Mouse (Mus musculus) left cerebral cortex, adult 8-10 months (tissue): Measurements from ENCODE around the gene Eef1a2. TPM values are rescaled to one million over a fixed set of nuclear protein-coding genes. Genes with fewer than 3 reads are reported as not detected.

Experiments used
- total RNA-seq, 4 experiments: library from RNA; stranded (reverse); gene quantifications; 2 replicates each; pipeline ENCODE4 v1.2.4; 2022

Eef1a2 gene
- total RNA-seq, 4 experiments from 2014 or later, result 1,221 to 1,269 (median 1,259) TPM

Other genes starting within 250 kb of the Eef1a2 start
- 10 to 100 TPM; 50.1 to 54.1 (median 52.4) TPM for gene Ythdf1, start 236.1 kb downstream of the Eef1a2 start, total RNA-seq
- gene Birc7, start 228.0 kb downstream of the Eef1a2 start, total RNA-seq, result not detected
- gene Nkain4, start 202.3 kb downstream of the Eef1a2 start, total RNA-seq, result 10 to 100 TPM; 43.8 to 48.3 (median 46.8) TPM
- 100 to 1,000 TPM; 137 to 153 (median 140) TPM for gene Arfgap1, start 189.8 kb downstream of the Eef1a2 start, total RNA-seq
- gene Col20a1, start 170.5 kb downstream of the Eef1a2 start, total RNA-seq, result 1 to 10 TPM; 1.1 to 3.2 (median 1.2) TPM
- gene Chrna4, start 113.5 kb downstream of the Eef1a2 start, total RNA-seq, result 10 to 100 TPM; 37.9 to 43.7 (median 41.7) TPM
- 100 to 1,000 TPM; 231 to 254 (median 236) TPM for gene Kcnq2, start 21.7 kb downstream of the Eef1a2 start, total RNA-seq
- 10 to 100 TPM; 73.1 to 84.3 (median 75.9) TPM for gene Ppdpf, start 30.2 kb upstream of the Eef1a2 start, total RNA-seq
- not detected for gene Ptk6, start 45.8 kb upstream of the Eef1a2 start, total RNA-seq
- gene Srms, start 56.2 kb upstream of the Eef1a2 start, total RNA-seq, result under 1 TPM in 3 of 4 experiments, not detected in 1; 0.16 to 0.40 (median 0.33) TPM
- not detected for gene Fndc11, start 63.0 kb upstream of the Eef1a2 start, total RNA-seq
- gene Helz2, start 85.0 kb upstream of the Eef1a2 start, total RNA-seq, result 1 to 10 TPM; 2.3 to 3.5 (median 2.5) TPM
- 10 to 100 TPM; 20.0 to 24.2 (median 21.6) TPM for gene Gmeb2, start 131.0 kb upstream of the Eef1a2 start, total RNA-seq
- 100 to 1,000 TPM; 608 to 681 (median 642) TPM for gene Stmn3, start 157.5 kb upstream of the Eef1a2 start, total RNA-seq
- gene Rtel1, start 162.7 kb upstream of the Eef1a2 start, total RNA-seq, result 10 to 100 TPM; 28.9 to 35.7 (median 29.6) TPM
- 10 to 100 TPM; 52.9 to 68.4 (median 59.9) TPM for gene Zgpat, start 207.9 kb upstream of the Eef1a2 start, total RNA-seq
- 10 to 100 TPM; 41.8 to 44.4 (median 43.9) TPM for gene Arfrp1, start 208.4 kb upstream of the Eef1a2 start, total RNA-seq
- 10 to 100 TPM; 33.0 to 37.9 (median 34.9) TPM for gene Lime1, start 223.1 kb upstream of the Eef1a2 start, total RNA-seq